Mouse (Mus musculus): ENCODE measurements around the gene U2surp. TPM values are rescaled to one million over a fixed set of nuclear protein-coding genes. Genes with fewer than 3 reads are reported as not detected.

The U2surp gene
- total and polyA plus RNA-seq, 3 experiments, result 69.0 to 244 (median 72.1) TPM

GRCm38 (mm10) chr9:95549626-95550411, 38.0 kb upstream of the U2surp start:
- no peak for DNase-seq (ENCODE audit: low read depth, low spot score)
- Histone ChIP-seq H3K36me3 (ENCODE audit: control insufficient read depth in 1 of 2, insufficient read depth in 2 of 2, low read length in 2 of 2) (peaks cover 0 to 46% of the 10 kb centered on the region in 2 experiments; a peak in 2 of 4 replicates), H3K79me2 (ENCODE audit: control insufficient read depth, insufficient read depth, low read length, poor library complexity) (no peaks in the 10 kb centered on the region), H3K27me3 (ENCODE audit: control insufficient read depth in 1 of 2, insufficient read depth in 2 of 2, low read length in 2 of 2) (no peaks in the 10 kb centered on the region), H3K27ac (ENCODE audit: control insufficient read depth, low read depth, low read length) (peak overlapping the region; percentile 93), H3K9ac (ENCODE audit: control insufficient read depth, low read depth, low read length, poor library complexity, severe bottlenecking) (no peak overlapping the region), H3K9me3 (replicated peaks; ENCODE audit: insufficient read depth, low read length) (no peaks in the 10 kb centered on the region), H3K4me1 (ENCODE audit: control insufficient read depth in 1 of 2, insufficient read depth in 2 of 2, low read length in 2 of 2) (peaks cover 32 to 53% of the 10 kb centered on the region in 2 experiments), H3K4me3 (ENCODE audit: control insufficient read depth in 1 of 2, insufficient read depth in 1 of 2, low read depth in 2 of 2, low read length in 2 of 2) (no peak overlapping the region)
- TF ChIP-seq ZC3H11A (IDR thresholded peaks at IDR 0.05; ENCODE audit: low read depth, low read length), result no peak
- TF ChIP-seq SIN3A (IDR thresholded peaks at IDR 0.05; ENCODE audit: low read length), result no peak
- no peak for TF ChIP-seq ZNF384 (IDR thresholded peaks at IDR 0.05; ENCODE audit: low read depth, low read length)
- TF ChIP-seq CHD1 (IDR thresholded peaks at IDR 0.05; ENCODE audit: low read depth, low read length), result no peak
- TF ChIP-seq BHLHE40 (IDR thresholded peaks at IDR 0.05; ENCODE audit: borderline replicate concordance, low read depth, low read length), result no peak
- TF ChIP-seq NRF1 (IDR thresholded peaks at IDR 0.05; ENCODE audit: insufficient read depth, low read depth, low read length, poor library complexity, severe bottlenecking), result no peak
- no peak for TF ChIP-seq MAZ (IDR thresholded peaks at IDR 0.05; ENCODE audit: low read depth, low read length)
- no peak for TF ChIP-seq TCF12 (IDR thresholded peaks at IDR 0.05; ENCODE audit: low read depth, low read length)
- no peak for TF ChIP-seq SMC3 (IDR thresholded peaks at IDR 0.05; ENCODE audit: low read depth, low read length)
- no peak for TF ChIP-seq RAD21 (IDR thresholded peaks at IDR 0.05; ENCODE audit: low read depth, low read length)
- TF ChIP-seq EP300 (IDR thresholded peaks at IDR 0.05; ENCODE audit: low read depth in 1 of 2, low read length in 2 of 2), result no peak
- no peak for TF ChIP-seq ELF1 (IDR thresholded peaks at IDR 0.05; ENCODE audit: low read depth, low read length)

GRCm38 (mm10) chr9:95546679-95547078, 34.9 kb upstream of the U2surp start:
- Histone ChIP-seq H3K4me3 (ENCODE audit: control insufficient read depth in 1 of 2, insufficient read depth in 1 of 2, low read depth in 2 of 2, low read length in 2 of 2) (peak overlapping the region; percentile 17 to 27; a peak in 3 of 4 replicates), H3K79me2 (ENCODE audit: control insufficient read depth, insufficient read depth, low read length, poor library complexity) (no peaks in the 10 kb centered on the region), H3K36me3 (ENCODE audit: control insufficient read depth in 1 of 2, insufficient read depth in 2 of 2, low read length in 2 of 2) (peaks cover 0 to 23% of the 10 kb centered on the region in 2 experiments; a peak in 2 of 4 replicates), H3K9ac (ENCODE audit: control insufficient read depth, low read depth, low read length, poor library complexity, severe bottlenecking) (peak overlapping the region; percentile 56), H3K27me3 (ENCODE audit: control insufficient read depth in 1 of 2, insufficient read depth in 2 of 2, low read length in 2 of 2) (no peaks in the 10 kb centered on the region), H3K4me1 (ENCODE audit: control insufficient read depth in 1 of 2, insufficient read depth in 2 of 2, low read length in 2 of 2) (peaks cover 10 to 25% of the 10 kb centered on the region in 2 experiments), H3K27ac (ENCODE audit: control insufficient read depth, low read depth, low read length) (peak overlapping the region; percentile 70), H3K9me3 (replicated peaks; ENCODE audit: insufficient read depth, low read length) (no peaks in the 10 kb centered on the region)
- no peak; the same call in 1 of the 2 replicates for TF ChIP-seq BHLHE40 (IDR thresholded peaks at IDR 0.05; ENCODE audit: borderline replicate concordance, low read depth, low read length)
- peak in 1 of 2 experiments; percentile 11; a peak in 1 of 4 replicates for TF ChIP-seq EP300 (IDR thresholded peaks at IDR 0.05; ENCODE audit: low read depth in 1 of 2, low read length in 2 of 2)
- peak; percentile 90 for TF ChIP-seq MAFK (IDR thresholded peaks at IDR 0.05; ENCODE audit: borderline replicate concordance, low read depth, low read length)
- peak; percentile 72 for TF ChIP-seq MXI1 (IDR thresholded peaks at IDR 0.05; ENCODE audit: low read depth, low read length)
- TF ChIP-seq ELF1 (IDR thresholded peaks at IDR 0.05; ENCODE audit: low read depth, low read length), result no peak
- 0 out of 2 replicates have a peak, but pooled peaks have one; percentile 42 for TF ChIP-seq GABPA (IDR thresholded peaks at IDR 0.05; ENCODE audit: low read depth, low read length)
- TF ChIP-seq GATA1 (IDR thresholded peaks at IDR 0.05; ENCODE audit: low read depth, low read length), result no peak
- 0 out of 2 replicates have a peak, but pooled peaks have one; percentile 14 for TF ChIP-seq MYC (IDR thresholded peaks at IDR 0.05; ENCODE audit: low read depth, low read length)
- TF ChIP-seq NRF1 (IDR thresholded peaks at IDR 0.05; ENCODE audit: insufficient read depth, low read depth, low read length, poor library complexity, severe bottlenecking), result 0 out of 2 replicates have a peak, but pooled peaks have one; percentile 12
- peak; percentile 57; the same call in 1 of the 2 replicates for TF ChIP-seq SIN3A (IDR thresholded peaks at IDR 0.05; ENCODE audit: low read length)
- peak; percentile 61 for TF ChIP-seq ETS1 (IDR thresholded peaks at IDR 0.05; ENCODE audit: low read depth, low read length)
- DNase-seq (ENCODE audit: low read depth, low spot score), result peak; percentile 87
